Mouse (Mus musculus): ENCODE results near the gene Tank.

DNA sequence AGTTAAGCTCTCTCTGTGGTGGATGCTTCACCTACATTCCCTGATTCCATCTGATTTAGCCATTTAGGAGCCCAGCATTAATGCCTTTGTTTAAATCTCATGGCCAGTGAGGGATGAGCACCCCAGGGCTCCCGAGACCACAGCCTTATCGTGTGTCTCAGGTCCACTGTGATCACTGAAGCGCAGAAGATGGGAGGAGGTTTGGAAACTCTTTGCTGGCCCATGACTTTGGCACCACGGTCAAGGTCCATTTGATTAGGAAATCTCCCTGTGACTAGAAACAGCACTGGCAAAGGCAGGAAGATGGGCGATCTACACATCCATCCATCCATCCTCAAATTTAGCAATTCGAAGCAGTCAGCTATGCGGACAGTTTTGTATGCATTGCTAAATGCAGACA is 89.0 kb downstream of the Tank start:
- no peak for TF ChIP-seq CTCF (IDR thresholded peaks at IDR 0.05; ENCODE audit: low read depth, low read length)
- no peak for TF ChIP-seq EP300 (IDR thresholded peaks at IDR 0.05; ENCODE audit: insufficient read depth, low read depth, low read length)
- no peak for TF ChIP-seq POLR2A (IDR thresholded peaks at IDR 0.05; ENCODE audit: insufficient read depth, low read length)
